Mouse (Mus musculus) gastrocnemius, postnatal 36 days (tissue): ENCODE measurements around the gene 2310009B15Rik. TPM values are rescaled to one million over a fixed set of nuclear protein-coding genes. Genes with fewer than 3 reads are reported as not detected.
A peak's percentile ranks its signal among the peaks of the same experiment; 100 is the strongest.

Experiments
- DNase-seq, 2 experiments: peaks; one replicate each; pipeline ENCODE4 v3.0.0; 2022
- intact Hi-C: fragments of 180-260 bp; cut with DNase I; formaldehyde crosslinking; loops from one replicate; pipeline ENCODE4 v1.15.1; 2025
- long read RNA-seq, 2 experiments: library from polyadenylated mRNA; stranded (forward); transcript quantifications; one replicate each; pipeline ENCODE4 v2.0.0; 2021
- total RNA-seq, 2 experiments: library from RNA; stranded (reverse); gene quantifications; 2 replicates each; pipeline ENCODE4 v1.2.3; 2021

2310009B15Rik gene
- total RNA-seq = 10 to 100 TPM; 11.2 to 18.4 TPM
- long read RNA-seq, experiment 1, transcript 2310009B15Rik-201 (3 exons, 565 nt) = major isoform, 20 of 32 reads
- long read RNA-seq, experiment 1, partial matches to known transcripts = 0 of 32 reads
- long read RNA-seq, experiment 1, other reads (novel, unspliced or antisense) = 10 of 32 reads
- long read RNA-seq, experiment 2, transcript 2310009B15Rik-201 (3 exons, 565 nt) = major isoform, 19 of 38 reads
- long read RNA-seq, experiment 2, partial matches to known transcripts = 0 of 38 reads
- long read RNA-seq, experiment 2, other reads (novel, unspliced or antisense) = 15 of 38 reads

GRCm38 (mm10) chr1:138856101-138856950, at the start of gene 2310009B15Rik:
Gene 2310009B15Rik, minus strand, starts transcription at chr1:138856852.
- intact Hi-C loops = loop anchor here (10.0 kb wide), 1 partner anchor 108 kb away; the partner anchor contains the start of gene Dennd1b
- DNase-seq = peak; percentile 73 to 87

GRCm38 (mm10) chr1:138906256-138906655, 49.6 kb upstream of the 2310009B15Rik start:
- no peak for DNase-seq
- intact Hi-C loops = no loop called here

GRCm38 (mm10) chr1:138905092-138905765, 48.6 kb upstream of the 2310009B15Rik start:
- intact Hi-C loops = no loop called here
- no peak for DNase-seq

GRCm38 (mm10) chr1:138903894-138904293, 47.2 kb upstream of the 2310009B15Rik start:
- intact Hi-C loops = no loop called here
- no peak for DNase-seq

- DNase-seq = no peak
- intact Hi-C loops = no loop called here
Observed at GRCm38 (mm10) chr1:138901431-138902117, 44.9 kb upstream of the 2310009B15Rik start.

- intact Hi-C loops = no loop called here
- DNase-seq = no peak
Observed at GRCm38 (mm10) chr1:138896088-138896487, 39.4 kb upstream of the 2310009B15Rik start.

- intact Hi-C loops = no loop called here
- no peak for DNase-seq
Observed at GRCm38 (mm10) chr1:138877470-138878254, 21.0 kb upstream of the 2310009B15Rik start.

GRCm38 (mm10) chr1:138876371-138877045, 19.9 kb upstream of the 2310009B15Rik start:
- DNase-seq = no peak
- intact Hi-C loops = no loop called here

GRCm38 (mm10) chr1:138850823-138851222, 5.8 kb downstream of the 2310009B15Rik start:
- no peak for DNase-seq
- intact Hi-C loops = loop anchor here (10.0 kb wide), 1 partner anchor 114 kb away; the partner anchor contains the start of gene Dennd1b

- intact Hi-C loops = loop anchor here (10.0 kb wide), 1 partner anchor 115 kb away; the partner anchor contains the start of gene Dennd1b
- DNase-seq = no peak
Observed at GRCm38 (mm10) chr1:138850161-138850539, 6.5 kb downstream of the 2310009B15Rik start.

- intact Hi-C loops = loop anchor here (10.0 kb wide), 1 partner anchor 115 kb away; the partner anchor contains the start of gene Dennd1b
Observed at GRCm38 (mm10) chr1:138849531-138850160, 7.0 kb downstream of the 2310009B15Rik start.

GRCm38 (mm10) chr1:138848511-138849109, 8.0 kb downstream of the 2310009B15Rik start, which contains the start of gene Lhx9:
Gene Lhx9, minus strand, starts transcription at chr1:138848577.
- no peak for DNase-seq
- intact Hi-C loops = no loop called here

More at GRCm38 (mm10) chr1:138849531-138850160, 7.0 kb downstream of the 2310009B15Rik start:
- no peak for DNase-seq

GRCm38 (mm10) chr1:138848026-138848425, 8.6 kb downstream of the 2310009B15Rik start:
- no peak for DNase-seq
- intact Hi-C loops = no loop called here

GRCm38 (mm10) chr1:138847146-138847545, 9.5 kb downstream of the 2310009B15Rik start:
- intact Hi-C loops = no loop called here
- no peak for DNase-seq

- no peak for DNase-seq
- intact Hi-C loops = no loop called here
Observed at GRCm38 (mm10) chr1:138846581-138846980, 10.1 kb downstream of the 2310009B15Rik start.

- DNase-seq = no peak
- intact Hi-C loops = no loop called here
Observed at GRCm38 (mm10) chr1:138846131-138846530, 10.5 kb downstream of the 2310009B15Rik start.

GRCm38 (mm10) chr1:138845481-138845880, 11.2 kb downstream of the 2310009B15Rik start:
- intact Hi-C loops = no loop called here
- no peak for DNase-seq

GRCm38 (mm10) chr1:138844166-138844565, 12.5 kb downstream of the 2310009B15Rik start:
- no peak for DNase-seq
- intact Hi-C loops = no loop called here
